Mouse (Mus musculus): ENCODE results near the gene Map3k11.

Map3k11 gene

GRCm38 (mm10) chr19:5734325-5734724 is 45.8 kb downstream of the Map3k11 start:
- no peak for DNase-seq (ENCODE audit: low read depth)

GRCm38 (mm10) chr19:5739446-5739845 is 50.9 kb downstream of the Map3k11 start:
- no peak for DNase-seq (ENCODE audit: low read depth)

GRCm38 (mm10) chr19:5740320-5741317 is 52.1 kb downstream of the Map3k11 start, which contains the start of gene Ltbp3:
Gene Ltbp3 (plus strand): TSS chr19:5740904.
- DNase-seq (ENCODE audit: low read depth) = no peak

- DNase-seq (ENCODE audit: low read depth) = no peak
Measured at GRCm38 (mm10) chr19:5741641-5742240, 53.2 kb downstream of the Map3k11 start.

GRCm38 (mm10) chr19:5742241-5742641 is 53.7 kb downstream of the Map3k11 start:
- DNase-seq (ENCODE audit: low read depth) = no peak

- DNase-seq (ENCODE audit: low read depth) = no peak
Measured at GRCm38 (mm10) chr19:5743576-5743975, 55.0 kb downstream of the Map3k11 start.

GRCm38 (mm10) chr19:5745756-5746710 is 57.5 kb downstream of the Map3k11 start:
- DNase-seq (ENCODE audit: low read depth) = no peak

- DNase-seq (ENCODE audit: low read depth) = no peak
Measured at GRCm38 (mm10) chr19:5746907-5747363, 58.4 kb downstream of the Map3k11 start.

- DNase-seq (ENCODE audit: low read depth) = no peak
Measured at GRCm38 (mm10) chr19:5749476-5749875, 60.9 kb downstream of the Map3k11 start.

GRCm38 (mm10) chr19:5750951-5751350 is 62.4 kb downstream of the Map3k11 start:
- DNase-seq (ENCODE audit: low read depth) = no peak

- DNase-seq (ENCODE audit: low read depth) = no peak
Measured at GRCm38 (mm10) chr19:5751742-5752141, 63.2 kb downstream of the Map3k11 start.
